Mouse (Mus musculus) limb, embryonic 14.5 days (tissue): ENCODE results near the gene Eng. TPM values are rescaled to one million over a fixed set of nuclear protein-coding genes. Genes with fewer than 3 reads are reported as not detected.
A peak's percentile ranks its signal among the peaks of the same experiment; 100 is the strongest.

Experiments used
- ATAC-seq: fragments of 200-750 bp; cut with Nextera tagmentation; 2 replicates; pipeline ENCODE4 v1.8.0; 2017; ENCODE audit warnings: low read depth, moderate number of reproducible peaks, moderate TSS enrichment; ENCODE audit not compliant: low FRiP score
- DNase-seq: peaks from one replicate; pipeline ENCODE4 v3.0.0-alpha.2; 2015; ENCODE audit warnings: low spot score
- H3K27ac ChIP-seq: fragments of 300-500 bp; sonication (generic); replicated peaks from 2 replicates; pipeline ENCODE4 v1.5.1; 2014; ENCODE audit warnings: low read depth, mild to moderate bottlenecking, low read length, moderate library complexity, mixed read lengths
- H3K27me3 ChIP-seq: fragments of 300-500 bp; sonication (generic); 2 replicates; pipeline ENCODE4 v1.6.1; 2014; ENCODE audit warnings: low read length, mixed read lengths; ENCODE audit not compliant: control insufficient read depth, insufficient read depth
- H3K36me3 ChIP-seq: fragments of 300-500 bp; sonication (generic); 2 replicates; pipeline ENCODE4 v1.6.1; 2014; ENCODE audit warnings: mild to moderate bottlenecking, low read length, moderate library complexity, mixed read lengths; ENCODE audit not compliant: control insufficient read depth, insufficient read depth
- H3K4me1 ChIP-seq: fragments of 300-500 bp; sonication (generic); 2 replicates; pipeline ENCODE4 v1.6.1; 2014; ENCODE audit warnings: antibody characterized with exemption, low read length, mixed read lengths; ENCODE audit not compliant: control insufficient read depth, insufficient read depth
- H3K4me2 ChIP-seq: fragments of 300-500 bp; sonication (generic); replicated peaks from 2 replicates; pipeline ENCODE4 v1.6.1; 2014; ENCODE audit warnings: low read depth, mild to moderate bottlenecking, low read length, moderate library complexity; ENCODE audit not compliant: severe bottlenecking
- H3K4me3 ChIP-seq: fragments of 300-500 bp; sonication (generic); replicated peaks from 2 replicates; pipeline ENCODE4 v1.5.1; 2014; ENCODE audit warnings: low read length
- H3K9ac ChIP-seq: fragments of 300-500 bp; sonication (generic); 2 replicates; pipeline ENCODE4 v1.6.1; 2014; ENCODE audit warnings: mild to moderate bottlenecking, low read depth, low read length, moderate library complexity; ENCODE audit not compliant: severe bottlenecking
- H3K9me3 ChIP-seq: fragments of 300-500 bp; sonication (generic); 2 replicates; pipeline ENCODE4 v1.6.1; 2016; ENCODE audit warnings: low read length; ENCODE audit not compliant: control insufficient read depth
- POLR2A ChIP-seq: fragments of 200-500 bp; IDR thresholded peaks from 2 replicates; pipeline ENCODE4 v1.8.0; 2012; ENCODE audit warnings: inconsistent platforms, mild to moderate bottlenecking, moderate library complexity, borderline replicate concordance; ENCODE audit not compliant: insufficient read depth, insufficient read length; ENCODE audit errors: extremely low read depth
- WGBS: fragments of 180-500 bp; shearing (Covaris S2); extraction: QIAGEN DNeasy Blood & Tissue Kit; methylation state at CpG from one replicate; pipeline ENCODE4 v1.1.7; 2014; 5-methylcytosine and 5-hydroxymethylcytosine counted together
- polyA plus RNA-seq, 2 experiments: library from polyadenylated mRNA; depleted of rRNA in 1 of 2; stranded (reverse) in 1 of 2; unstranded in 1 of 2; fragments of >200 nt; fragmentation: Nextera tagmentation in 1 of 2; extraction: Ambion mirVana in 1 of 2; gene quantifications; 2 replicates each; pipeline versions ENCODE4 v1.2.1 to v1.2.3; 2012 to 2014

Eng gene
- polyA plus RNA-seq, 2 experiments, result 49.3 to 61.4 TPM

GRCm38 (mm10) chr2:32639632-32640031, 6.8 kb upstream of the Eng start:
- no peaks in the 10 kb centered on the region for H3K9me3 ChIP-seq
- whole genome bisulfite sequencing, result 82% methylated on average over 1 of the region's 1 CpGs
- DNase-seq, result no peak
- H3K4me3 ChIP-seq, result no peak overlapping the region
- no peaks in the 10 kb centered on the region for H3K36me3 ChIP-seq
- no peak for ATAC-seq
- H3K27me3 ChIP-seq, result no peaks in the 10 kb centered on the region
- peaks cover 15% of the 10 kb centered on the region for H3K4me1 ChIP-seq
- H3K4me2 ChIP-seq, result no peak overlapping the region
- H3K27ac ChIP-seq, result no peak overlapping the region
- TF ChIP-seq POLR2A, result no peak
- H3K9ac ChIP-seq, result no peak overlapping the region

GRCm38 (mm10) chr2:32640550-32641051, 5.8 kb upstream of the Eng start:
- no peak overlapping the region for H3K4me3 ChIP-seq
- no peak overlapping the region for H3K4me2 ChIP-seq
- no peak overlapping the region for H3K27ac ChIP-seq
- H3K4me1 ChIP-seq, result peaks cover 15% of the 10 kb centered on the region
- H3K36me3 ChIP-seq, result no peaks in the 10 kb centered on the region
- ATAC-seq, result no peak
- H3K9me3 ChIP-seq, result no peaks in the 10 kb centered on the region
- no peak overlapping the region for H3K9ac ChIP-seq
- no peak for DNase-seq
- TF ChIP-seq POLR2A, result no peak
- no peaks in the 10 kb centered on the region for H3K27me3 ChIP-seq
- WGBS, result 64% methylated on average over 6 of the region's 6 CpGs

- no peak for TF ChIP-seq POLR2A
- no peak for DNase-seq
- Histone ChIP-seq H3K9ac (no peak overlapping the region), H3K27ac (no peak overlapping the region), H3K4me1 (peaks cover 15% of the 10 kb centered on the region), H3K4me2 (no peak overlapping the region), H3K36me3 (no peaks in the 10 kb centered on the region), H3K9me3 (no peaks in the 10 kb centered on the region), H3K4me3 (no peak overlapping the region), H3K27me3 (no peaks in the 10 kb centered on the region)
- 82% methylated on average over 5 of the region's 5 CpGs for WGBS
- no peak for ATAC-seq
Observed at GRCm38 (mm10) chr2:32641810-32642209, 4.6 kb upstream of the Eng start.

- 47% methylated on average over 7 of the region's 7 CpGs for WGBS
- 0 out of 2 replicates have a peak, but pooled peaks have one; percentile 23 for ATAC-seq
Observed at GRCm38 (mm10) chr2:32642813-32643212, 3.6 kb upstream of the Eng start.

GRCm38 (mm10) chr2:32644083-32644482, 2.3 kb upstream of the Eng start:
- peaks cover 8% of the 10 kb centered on the region; the same call in 1 of the 2 replicates for H3K4me1 ChIP-seq
- H3K36me3 ChIP-seq, result no peaks in the 10 kb centered on the region
- ATAC-seq (no peak), DNase-seq (no peak)
- H3K27me3 ChIP-seq, result no peaks in the 10 kb centered on the region
- H3K9me3 ChIP-seq, result no peaks in the 10 kb centered on the region
- TF ChIP-seq POLR2A, result no peak
- no peak overlapping the region for H3K9ac ChIP-seq
- H3K27ac ChIP-seq, result peak overlapping the region; percentile 4; the same call in 1 of the 2 replicates
- no peak overlapping the region for H3K4me3 ChIP-seq
- 73% methylated on average over 9 of the region's 9 CpGs for WGBS
- no peak overlapping the region for H3K4me2 ChIP-seq

More at GRCm38 (mm10) chr2:32642813-32643212, 3.6 kb upstream of the Eng start:
- Histone ChIP-seq H3K9ac (no peak overlapping the region; the same call in 1 of the 2 replicates), H3K36me3 (no peaks in the 10 kb centered on the region), H3K27ac (0 out of 2 replicates have a peak overlapping the region, but pooled peaks have one; percentile 1), H3K4me3 (no peak overlapping the region), H3K9me3 (no peaks in the 10 kb centered on the region), H3K27me3 (no peaks in the 10 kb centered on the region), H3K4me1 (peaks cover 12% of the 10 kb centered on the region), H3K4me2 (no peak overlapping the region)
- TF ChIP-seq POLR2A, result no peak
- no peak for DNase-seq
